Mouse (Mus musculus): ENCODE measurements around the gene Nup214. TPM values are rescaled to one million over a fixed set of nuclear protein-coding genes. Genes with fewer than 3 reads are reported as not detected.

Nup214 gene
- polyA plus RNA-seq, 1 experiment, result 29.5 TPM

GRCm38 (mm10) chr2:32008716-32009115 lies 34.5 kb downstream of the Nup214 start:
- DNase-seq (ENCODE audit: low read depth in 1 of 2, low spot score in 2 of 2), result no peak
- H3K27ac ChIP-seq (ENCODE audit: insufficient read depth, low read length), result no peak overlapping the region
- TF ChIP-seq CTCF (IDR thresholded peaks at IDR 0.05; ENCODE audit: extremely low read depth, insufficient read depth, insufficient read length, insufficient replicate concordance) (no peak), POLR2A (IDR thresholded peaks at IDR 0.05; ENCODE audit: low read depth, low read length) (no peak)
- peaks cover 53% of the 10 kb centered on the region for H3K36me3 ChIP-seq (ENCODE audit: control insufficient read depth, insufficient read depth, low read length)
- no peaks in the 10 kb centered on the region for H3K27me3 ChIP-seq (ENCODE audit: control insufficient read depth, insufficient read depth, low read length)
- H3K4me1 ChIP-seq (ENCODE audit: control insufficient read depth, insufficient read depth, insufficient read length), result no peaks in the 10 kb centered on the region
- WGBS, result 74% methylated on average over 11 of the region's 11 CpGs
- H3K4me3 ChIP-seq (ENCODE audit: extremely low read depth, insufficient read depth, insufficient read length), result no peak overlapping the region

- Histone ChIP-seq H3K4me3 (ENCODE audit: extremely low read depth, insufficient read depth, insufficient read length) (no peak overlapping the region), H3K27me3 (ENCODE audit: control insufficient read depth, insufficient read depth, low read length) (no peaks in the 10 kb centered on the region), H3K36me3 (ENCODE audit: control insufficient read depth, insufficient read depth, low read length) (peaks cover 40% of the 10 kb centered on the region), H3K4me1 (ENCODE audit: control insufficient read depth, insufficient read depth, insufficient read length) (no peaks in the 10 kb centered on the region), H3K27ac (ENCODE audit: insufficient read depth, low read length) (no peak overlapping the region)
- 96% methylated on average over 4 of the region's 4 CpGs for WGBS
- TF ChIP-seq CTCF (IDR thresholded peaks at IDR 0.05; ENCODE audit: extremely low read depth, insufficient read depth, insufficient read length, insufficient replicate concordance), result no peak
- no peak for TF ChIP-seq POLR2A (IDR thresholded peaks at IDR 0.05; ENCODE audit: low read depth, low read length)
- DNase-seq (ENCODE audit: low read depth in 1 of 2, low spot score in 2 of 2), result no peak
Observed at GRCm38 (mm10) chr2:32019704-32020103, 45.5 kb downstream of the Nup214 start.

GRCm38 (mm10) chr2:32020229-32020628 lies 46.0 kb downstream of the Nup214 start:
- H3K27ac ChIP-seq (ENCODE audit: insufficient read depth, low read length), result no peak overlapping the region
- TF ChIP-seq POLR2A (IDR thresholded peaks at IDR 0.05; ENCODE audit: low read depth, low read length) (no peak), CTCF (IDR thresholded peaks at IDR 0.05; ENCODE audit: extremely low read depth, insufficient read depth, insufficient read length, insufficient replicate concordance) (no peak)
- H3K4me1 ChIP-seq (ENCODE audit: control insufficient read depth, insufficient read depth, insufficient read length), result no peaks in the 10 kb centered on the region
- WGBS, result 93% methylated on average over 5 of the region's 5 CpGs
- DNase-seq (ENCODE audit: low read depth in 1 of 2, low spot score in 2 of 2), result no peak
- no peak overlapping the region for H3K4me3 ChIP-seq (ENCODE audit: extremely low read depth, insufficient read depth, insufficient read length)
- peaks cover 41% of the 10 kb centered on the region for H3K36me3 ChIP-seq (ENCODE audit: control insufficient read depth, insufficient read depth, low read length)
- no peaks in the 10 kb centered on the region for H3K27me3 ChIP-seq (ENCODE audit: control insufficient read depth, insufficient read depth, low read length)

- TF ChIP-seq CTCF (IDR thresholded peaks at IDR 0.05; ENCODE audit: extremely low read depth, insufficient read depth, insufficient read length, insufficient replicate concordance) (no peak), POLR2A (IDR thresholded peaks at IDR 0.05; ENCODE audit: low read depth, low read length) (no peak)
- 96% methylated on average over 4 of the region's 4 CpGs for WGBS
- Histone ChIP-seq H3K27ac (ENCODE audit: insufficient read depth, low read length) (no peak overlapping the region), H3K27me3 (ENCODE audit: control insufficient read depth, insufficient read depth, low read length) (no peaks in the 10 kb centered on the region), H3K4me3 (ENCODE audit: extremely low read depth, insufficient read depth, insufficient read length) (no peak overlapping the region), H3K36me3 (ENCODE audit: control insufficient read depth, insufficient read depth, low read length) (peaks cover 37% of the 10 kb centered on the region), H3K4me1 (ENCODE audit: control insufficient read depth, insufficient read depth, insufficient read length) (no peaks in the 10 kb centered on the region)
- no peak for DNase-seq (ENCODE audit: low read depth in 1 of 2, low spot score in 2 of 2)
Observed at GRCm38 (mm10) chr2:32024372-32024771, 50.1 kb downstream of the Nup214 start.

GRCm38 (mm10) chr2:32029636-32030035 lies 55.4 kb downstream of the Nup214 start:
- no peak overlapping the region for H3K4me3 ChIP-seq (ENCODE audit: extremely low read depth, insufficient read depth, insufficient read length)
- no peak for TF ChIP-seq POLR2A (IDR thresholded peaks at IDR 0.05; ENCODE audit: low read depth, low read length)
- no peak for TF ChIP-seq CTCF (IDR thresholded peaks at IDR 0.05; ENCODE audit: extremely low read depth, insufficient read depth, insufficient read length, insufficient replicate concordance)
- 73% methylated on average over 3 of the region's 3 CpGs for WGBS
- no peak for DNase-seq (ENCODE audit: low read depth in 1 of 2, low spot score in 2 of 2)
- H3K27me3 ChIP-seq (ENCODE audit: control insufficient read depth, insufficient read depth, low read length), result no peaks in the 10 kb centered on the region
- H3K4me1 ChIP-seq (ENCODE audit: control insufficient read depth, insufficient read depth, insufficient read length), result no peaks in the 10 kb centered on the region
- H3K36me3 ChIP-seq (ENCODE audit: control insufficient read depth, insufficient read depth, low read length), result peaks cover 49% of the 10 kb centered on the region
- H3K27ac ChIP-seq (ENCODE audit: insufficient read depth, low read length), result no peak overlapping the region

- Histone ChIP-seq H3K27ac (ENCODE audit: insufficient read depth, low read length) (peak overlapping the region; percentile 12; the same call in 1 of the 2 replicates), H3K27me3 (ENCODE audit: control insufficient read depth, insufficient read depth, low read length) (no peaks in the 10 kb centered on the region), H3K4me3 (ENCODE audit: extremely low read depth, insufficient read depth, insufficient read length) (no peak overlapping the region), H3K36me3 (ENCODE audit: control insufficient read depth, insufficient read depth, low read length) (peaks cover 34% of the 10 kb centered on the region), H3K4me1 (ENCODE audit: control insufficient read depth, insufficient read depth, insufficient read length) (peaks cover 2% of the 10 kb centered on the region; the same call in 1 of the 2 replicates)
- DNase-seq (ENCODE audit: low read depth in 1 of 2, low spot score in 2 of 2), result no peak
- no peak for TF ChIP-seq CTCF (IDR thresholded peaks at IDR 0.05; ENCODE audit: extremely low read depth, insufficient read depth, insufficient read length, insufficient replicate concordance)
- no peak for TF ChIP-seq POLR2A (IDR thresholded peaks at IDR 0.05; ENCODE audit: low read depth, low read length)
- WGBS, result 86% methylated on average over 6 of the region's 6 CpGs
Observed at GRCm38 (mm10) chr2:32033436-32033835, 59.2 kb downstream of the Nup214 start.

GRCm38 (mm10) chr2:32034206-32034605 lies 60.0 kb downstream of the Nup214 start:
- 81% methylated on average over 6 of the region's 6 CpGs for WGBS
- H3K27me3 ChIP-seq (ENCODE audit: control insufficient read depth, insufficient read depth, low read length), result no peaks in the 10 kb centered on the region
- peaks cover 36% of the 10 kb centered on the region for H3K36me3 ChIP-seq (ENCODE audit: control insufficient read depth, insufficient read depth, low read length)
- H3K4me1 ChIP-seq (ENCODE audit: control insufficient read depth, insufficient read depth, insufficient read length), result peaks cover 2% of the 10 kb centered on the region; the same call in 1 of the 2 replicates
- TF ChIP-seq POLR2A (IDR thresholded peaks at IDR 0.05; ENCODE audit: low read depth, low read length), result no peak
- TF ChIP-seq CTCF (IDR thresholded peaks at IDR 0.05; ENCODE audit: extremely low read depth, insufficient read depth, insufficient read length, insufficient replicate concordance), result no peak
- no peak overlapping the region for H3K4me3 ChIP-seq (ENCODE audit: extremely low read depth, insufficient read depth, insufficient read length)
- H3K27ac ChIP-seq (ENCODE audit: insufficient read depth, low read length), result peak overlapping the region; percentile 45
- no peak for DNase-seq (ENCODE audit: low read depth in 1 of 2, low spot score in 2 of 2)

Measured in spleen, adult 2 months (tissue).